Mouse (Mus musculus) testis, adult 2 months (tissue): ENCODE results near the gene Ntrk2.

Experiments used
- CTCF ChIP-seq: fragments of 200-500 bp; IDR thresholded peaks from 2 replicates; pipeline ENCODE4 v1.5.1; 2012; ENCODE audit warnings: low read depth, mild to moderate bottlenecking, inconsistent platforms, low read length, moderate library complexity; ENCODE audit not compliant: control insufficient read depth, insufficient read depth, insufficient replicate concordance
- POLR2A ChIP-seq: fragments of 200-500 bp; IDR thresholded peaks from 2 replicates; pipeline ENCODE4 v1.6.1; 2012; ENCODE audit warnings: low read depth, mild to moderate bottlenecking, inconsistent platforms, low read length, moderate library complexity; ENCODE audit not compliant: control insufficient read depth

GRCm38 (mm10) chr13:58940798-58941197 is 134.4 kb downstream of the Ntrk2 start:
- TF ChIP-seq CTCF = no peak
- TF ChIP-seq POLR2A = no peak
